In genomic region chr9:65345439-65345838, GRCm38 (mm10) we compare ENCODE assay signal across 7 mouse cellular contexts. TPM values are rescaled to one million over a fixed set of nuclear protein-coding genes. Genes with fewer than 3 reads are reported as not detected.
DNase-seq lines count a peak whose midpoint lies in the region; ATAC-seq and TF ChIP-seq lines count a peak whose summit lies in the region.
"Not testable (repeated sequence)": the region's sequence is repeated elsewhere in the genome, so short reads cannot be mapped to it uniquely, and the experiment has no call there.

No protein-coding gene starts in this region.

- not testable (repeated sequence) for ATAC-seq in intestine, embryonic 15.5 days; limb, embryonic 12.5 days (ENCODE audit: insufficient number of reproducible peaks, insufficient read depth, low FRiP score, low TSS enrichment, low read depth)
- ATAC-seq in neural tube, embryonic 15.5 days (ENCODE audit: low FRiP score): peak; percentile 55

- 70% methylated on average over 11 of the region's 11 CpGs for WGBS in heart, embryonic 10.5 days
- WGBS in intestine, embryonic 15.5 days: 65% methylated on average over 11 of the region's 11 CpGs
- WGBS in limb, embryonic 12.5 days: 72% methylated on average over 11 of the region's 11 CpGs
- 44% methylated on average over 11 of the region's 11 CpGs for WGBS in neural tube, embryonic 15.5 days

- peak overlapping the region; percentile 52 for H3K4me3 ChIP-seq in embryonic fibroblast, embryonic 13.5 days (ENCODE audit: insufficient read depth, low read length)
- peak overlapping the region; percentile 84 for H3K4me3 ChIP-seq in heart, embryonic 10.5 days
- peak overlapping the region; percentile 98 for H3K4me3 ChIP-seq in intestine, embryonic 15.5 days (replicated peaks)
- H3K4me3 ChIP-seq in limb, embryonic 12.5 days (replicated peaks): peak overlapping the region; percentile 100
- peak overlapping the region; percentile 73 for H3K4me3 ChIP-seq in neural tube, embryonic 15.5 days (replicated peaks)

- H3K27ac ChIP-seq in embryonic fibroblast, embryonic 13.5 days (ENCODE audit: insufficient read depth, low read length): peak overlapping the region; percentile 44
- H3K27ac ChIP-seq in heart, embryonic 10.5 days: peak overlapping the region; percentile 96
- peak overlapping the region; percentile 98 for H3K27ac ChIP-seq in intestine, embryonic 15.5 days
- peak overlapping the region; percentile 95 for H3K27ac ChIP-seq in limb, embryonic 12.5 days
- peak overlapping the region; percentile 95 for H3K27ac ChIP-seq in neural tube, embryonic 15.5 days (replicated peaks)

- not testable (repeated sequence) for H3K4me1 ChIP-seq in embryonic fibroblast, embryonic 13.5 days (ENCODE audit: control insufficient read depth, insufficient read depth, low read length); intestine, embryonic 15.5 days (replicated peaks)
- peaks cover 13% of the 10 kb centered on the region for H3K4me1 ChIP-seq in heart, embryonic 10.5 days
- H3K4me1 ChIP-seq in limb, embryonic 12.5 days (replicated peaks): peaks cover 15% of the 10 kb centered on the region
- H3K4me1 ChIP-seq in neural tube, embryonic 15.5 days: peaks cover 32% of the 10 kb centered on the region

- peak overlapping the region; percentile 77 for H3K4me2 ChIP-seq in intestine, embryonic 15.5 days (replicated peaks)
- peak overlapping the region; percentile 90 for H3K4me2 ChIP-seq in limb, embryonic 12.5 days
- peak overlapping the region; percentile 85 for H3K4me2 ChIP-seq in neural tube, embryonic 15.5 days

- H3K9me3 ChIP-seq in heart, embryonic 10.5 days; intestine, embryonic 15.5 days; limb, embryonic 12.5 days; neural tube, embryonic 15.5 days (replicated peaks): not testable (repeated sequence)

- H3K9ac ChIP-seq in intestine, embryonic 15.5 days: peak overlapping the region; percentile 91
- H3K9ac ChIP-seq in limb, embryonic 12.5 days (replicated peaks): peak overlapping the region; percentile 98; the same call in 1 of the 2 replicates
- H3K9ac ChIP-seq in neural tube, embryonic 15.5 days (replicated peaks): peak overlapping the region; percentile 94

- H3K36me3 ChIP-seq in heart, embryonic 10.5 days; intestine, embryonic 15.5 days; limb, embryonic 12.5 days; neural tube, embryonic 15.5 days: not testable (repeated sequence)

- peak; percentile 50 for DNase-seq in brain, adult 2 months (ENCODE audit: low read depth, low spot score)
- DNase-seq in heart, embryonic 10.5 days (ENCODE audit: low spot score): not testable (repeated sequence)
- DNase-seq in lung, postnatal 10 days: peak; percentile 22

- not testable (repeated sequence) for TF ChIP-seq CTCF in embryonic fibroblast, embryonic 13.5 days (IDR thresholded peaks at IDR 0.05; ENCODE audit: borderline replicate concordance, insufficient read depth, low read length)

- TF ChIP-seq POLR2A in embryonic fibroblast, embryonic 13.5 days (IDR thresholded peaks at IDR 0.05; ENCODE audit: low read depth, low read length): 0 out of 2 replicates have a peak, but pooled peaks have one; percentile 18

- H3K27me3 ChIP-seq in heart, embryonic 10.5 days (ENCODE audit: insufficient read depth, poor library complexity, severe bottlenecking); intestine, embryonic 15.5 days (replicated peaks); limb, embryonic 12.5 days; neural tube, embryonic 15.5 days (replicated peaks): not testable (repeated sequence)

RNA-seq across cellular contexts. Expression of gene Pdcd7, which starts 0.5 kb away (rescaled TPM):
- 11.2 and 13.1 TPM in 2 replicates for polyA plus RNA-seq in embryonic fibroblast, embryonic 13.5 days (2011; ENCODE audit: insufficient read length, low read depth, missing spikeins)
- polyA plus RNA-seq in heart, embryonic 10.5 days (2016; fragmentation: Nextera tagmentation; extraction: Ambion mirVana): 5.6 and 7.8 TPM in 2 replicates
- 8.7 TPM in 2 replicates for polyA plus RNA-seq in intestine, embryonic 15.5 days (2015; fragmentation: Nextera tagmentation; extraction: Ambion mirVana)
- polyA plus RNA-seq in limb, embryonic 12.5 days (2016; fragmentation: Nextera tagmentation; extraction: Ambion mirVana): 17.0 and 18.3 TPM in 2 replicates
- polyA plus RNA-seq in neural tube, embryonic 15.5 days (2015; fragmentation: Nextera tagmentation; extraction: Ambion mirVana): 8.9 TPM in 2 replicates

RNA-seq across cellular contexts. Expression of gene Ubap1l, which starts 15.4 kb away (rescaled TPM):
- polyA plus RNA-seq in embryonic fibroblast, embryonic 13.5 days (2011; ENCODE audit: insufficient read length, low read depth, missing spikeins): 0.98 TPM in 1 of 2 replicates, not detected in the other
- 0.27 and 0.38 TPM in 2 replicates for polyA plus RNA-seq in heart, embryonic 10.5 days (2016; fragmentation: Nextera tagmentation; extraction: Ambion mirVana)
- polyA plus RNA-seq in intestine, embryonic 15.5 days (2015; fragmentation: Nextera tagmentation; extraction: Ambion mirVana): 0.21 and 0.40 TPM in 2 replicates
- 0.15 and 0.44 TPM in 2 replicates for polyA plus RNA-seq in limb, embryonic 12.5 days (2016; fragmentation: Nextera tagmentation; extraction: Ambion mirVana)
- polyA plus RNA-seq in neural tube, embryonic 15.5 days (2015; fragmentation: Nextera tagmentation; extraction: Ambion mirVana): 2.3 and 3.6 TPM in 2 replicates

RNA-seq across cellular contexts. Expression of gene Kbtbd13, which starts 46.0 kb away (rescaled TPM):
- polyA plus RNA-seq in embryonic fibroblast, embryonic 13.5 days (2011; ENCODE audit: insufficient read length, low read depth, missing spikeins): not detected in 2 replicates
- 1.4 and 2.1 TPM in 2 replicates for polyA plus RNA-seq in heart, embryonic 10.5 days (2016; fragmentation: Nextera tagmentation; extraction: Ambion mirVana)
- polyA plus RNA-seq in intestine, embryonic 15.5 days (2015; fragmentation: Nextera tagmentation; extraction: Ambion mirVana): 2.5 and 2.6 TPM in 2 replicates
- 1.3 and 1.7 TPM in 2 replicates for polyA plus RNA-seq in limb, embryonic 12.5 days (2016; fragmentation: Nextera tagmentation; extraction: Ambion mirVana)
- polyA plus RNA-seq in neural tube, embryonic 15.5 days (2015; fragmentation: Nextera tagmentation; extraction: Ambion mirVana): 0.51 TPM in 2 replicates

RNA-seq across cellular contexts. Expression of gene Clpx, which starts 51.4 kb away (rescaled TPM):
- polyA plus RNA-seq in embryonic fibroblast, embryonic 13.5 days (2011; ENCODE audit: insufficient read length, low read depth, missing spikeins): 25.8 and 35.4 TPM in 2 replicates
- 43.0 and 43.5 TPM in 2 replicates for polyA plus RNA-seq in heart, embryonic 10.5 days (2016; fragmentation: Nextera tagmentation; extraction: Ambion mirVana)
- polyA plus RNA-seq in intestine, embryonic 15.5 days (2015; fragmentation: Nextera tagmentation; extraction: Ambion mirVana): 45.8 and 48.5 TPM in 2 replicates
- 60.0 and 60.8 TPM in 2 replicates for polyA plus RNA-seq in limb, embryonic 12.5 days (2016; fragmentation: Nextera tagmentation; extraction: Ambion mirVana)
- 40.6 and 43.3 TPM in 2 replicates for polyA plus RNA-seq in neural tube, embryonic 15.5 days (2015; fragmentation: Nextera tagmentation; extraction: Ambion mirVana)

RNA-seq across cellular contexts. Expression of gene Rasl12, which starts 52.9 kb away (rescaled TPM):
- polyA plus RNA-seq in embryonic fibroblast, embryonic 13.5 days (2011; ENCODE audit: insufficient read length, low read depth, missing spikeins): 1.0 and 1.5 TPM in 2 replicates
- 1.9 and 3.9 TPM in 2 replicates for polyA plus RNA-seq in heart, embryonic 10.5 days (2016; fragmentation: Nextera tagmentation; extraction: Ambion mirVana)
- 4.2 and 4.7 TPM in 2 replicates for polyA plus RNA-seq in intestine, embryonic 15.5 days (2015; fragmentation: Nextera tagmentation; extraction: Ambion mirVana)
- 9.4 and 10.4 TPM in 2 replicates for polyA plus RNA-seq in limb, embryonic 12.5 days (2016; fragmentation: Nextera tagmentation; extraction: Ambion mirVana)
- polyA plus RNA-seq in neural tube, embryonic 15.5 days (2015; fragmentation: Nextera tagmentation; extraction: Ambion mirVana): 5.8 and 7.4 TPM in 2 replicates

Comparison
In these comparisons a context has a peak if more than half of its experiments do, and no peak if none do; other contexts are left out.
1. H3K27ac ChIP-seq: peak in every context shown above with its lines; median percentile 98 in intestine, embryonic 15.5 days; 96 in heart, embryonic 10.5 days; 95 in limb, embryonic 12.5 days; 95 in neural tube, embryonic 15.5 days; 44 in embryonic fibroblast, embryonic 13.5 days.